Mouse (Mus musculus): ENCODE data around the gene Col8a2. TPM values are rescaled to one million over a fixed set of nuclear protein-coding genes. Genes with fewer than 3 reads are reported as not detected.

Col8a2 gene
- total and polyA plus RNA-seq, 3 experiments, result 0.05 TPM; not detected in 2

DNA sequence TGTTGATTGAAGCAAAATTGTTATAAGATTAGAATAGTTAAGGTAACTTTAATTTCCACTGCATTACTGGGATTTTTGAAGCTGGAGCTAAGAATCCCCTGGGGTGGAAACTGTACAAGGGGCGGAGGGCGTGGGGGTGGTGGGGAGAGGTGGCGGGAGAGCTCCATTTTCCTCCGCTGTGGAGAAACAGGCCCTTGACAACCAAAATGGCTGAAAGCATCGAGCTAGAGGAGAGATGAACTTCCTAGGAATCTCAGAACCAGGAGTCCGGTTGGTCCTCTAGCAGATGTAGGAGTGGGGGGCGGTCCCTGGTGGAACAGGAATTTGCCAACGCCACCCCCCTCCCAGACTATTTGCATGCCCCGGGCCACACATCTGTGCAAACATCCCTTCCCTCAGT is 4.9 kb upstream of the Col8a2 start:
- ATAC-seq (ENCODE audit: extremely low read depth, insufficient number of reproducible peaks, low FRiP score, poor library complexity, severe bottlenecking), result no peak
- Histone ChIP-seq H3K4me3 (ENCODE audit: low read depth, low read length) (no peak overlapping the region), H3K36me3 (replicated peaks) (peaks cover 3% of the 10 kb centered on the region), H3K4me1 (ENCODE audit: insufficient read depth, low read depth, low read length) (peaks cover 9% of the 10 kb centered on the region), H3K9me3 (replicated peaks) (no peaks in the 10 kb centered on the region), H3K27me3 (ENCODE audit: insufficient read depth, low read length) (peaks cover 28% of the 10 kb centered on the region)
- no peak for DNase-seq (ENCODE audit: low spot score)
- no peak for TF ChIP-seq TAL1 (conservative IDR thresholded peaks at IDR 0.05; ENCODE audit: low read depth, low read length)
- no peak for TF ChIP-seq GATA2 (IDR thresholded peaks at IDR 0.05; ENCODE audit: borderline replicate concordance, low read depth, low read length)

DNA sequence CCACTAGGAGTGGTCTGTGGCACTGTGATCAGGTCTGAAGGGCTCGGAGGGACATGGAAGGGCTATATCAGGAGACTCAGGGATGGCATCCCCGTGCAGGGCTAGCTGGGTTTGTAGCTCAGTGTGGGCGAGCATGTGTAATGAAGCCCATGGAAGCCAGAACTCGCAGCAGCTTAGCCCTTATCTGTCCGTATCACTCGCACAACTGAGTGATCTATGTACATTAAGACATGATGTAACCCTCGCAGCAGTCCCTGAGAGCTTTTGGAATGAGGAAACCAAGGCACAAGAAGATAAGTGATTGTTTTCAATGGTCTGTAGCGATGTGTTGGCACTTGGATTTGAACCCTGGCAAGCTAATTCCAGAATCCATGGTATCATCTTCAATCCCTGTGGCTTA is 3.0 kb upstream of the Col8a2 start:
- TF ChIP-seq GATA2 (IDR thresholded peaks at IDR 0.05; ENCODE audit: borderline replicate concordance, low read depth, low read length), result no peak
- no peak for TF ChIP-seq CTCF (IDR thresholded peaks at IDR 0.05; ENCODE audit: low read depth, low read length)
- TF ChIP-seq TAL1 (conservative IDR thresholded peaks at IDR 0.05; ENCODE audit: low read depth, low read length), result no peak
- no peak for TF ChIP-seq GATA1 (IDR thresholded peaks at IDR 0.05; ENCODE audit: borderline replicate concordance, low read length)
- TF ChIP-seq POLR2AphosphoS5 (IDR thresholded peaks at IDR 0.05; ENCODE audit: insufficient replicate concordance, low read depth, low read length), result no peak
- no peak for DNase-seq (ENCODE audit: low spot score)
- H3K36me3 ChIP-seq (replicated peaks), result no peaks in the 10 kb centered on the region
- ATAC-seq (ENCODE audit: extremely low read depth, insufficient number of reproducible peaks, low FRiP score, poor library complexity, severe bottlenecking), result no peak
- no peaks in the 10 kb centered on the region for H3K9me3 ChIP-seq (replicated peaks)
- H3K4me1 ChIP-seq (ENCODE audit: insufficient read depth, low read depth, low read length), result 0 out of 2 replicates have a peak, but pooled peaks cover 3% of the 10 kb centered on the region
- H3K27me3 ChIP-seq (ENCODE audit: insufficient read depth, low read length), result peaks cover 39% of the 10 kb centered on the region
- H3K4me3 ChIP-seq (ENCODE audit: low read depth, low read length), result no peak overlapping the region

DNA sequence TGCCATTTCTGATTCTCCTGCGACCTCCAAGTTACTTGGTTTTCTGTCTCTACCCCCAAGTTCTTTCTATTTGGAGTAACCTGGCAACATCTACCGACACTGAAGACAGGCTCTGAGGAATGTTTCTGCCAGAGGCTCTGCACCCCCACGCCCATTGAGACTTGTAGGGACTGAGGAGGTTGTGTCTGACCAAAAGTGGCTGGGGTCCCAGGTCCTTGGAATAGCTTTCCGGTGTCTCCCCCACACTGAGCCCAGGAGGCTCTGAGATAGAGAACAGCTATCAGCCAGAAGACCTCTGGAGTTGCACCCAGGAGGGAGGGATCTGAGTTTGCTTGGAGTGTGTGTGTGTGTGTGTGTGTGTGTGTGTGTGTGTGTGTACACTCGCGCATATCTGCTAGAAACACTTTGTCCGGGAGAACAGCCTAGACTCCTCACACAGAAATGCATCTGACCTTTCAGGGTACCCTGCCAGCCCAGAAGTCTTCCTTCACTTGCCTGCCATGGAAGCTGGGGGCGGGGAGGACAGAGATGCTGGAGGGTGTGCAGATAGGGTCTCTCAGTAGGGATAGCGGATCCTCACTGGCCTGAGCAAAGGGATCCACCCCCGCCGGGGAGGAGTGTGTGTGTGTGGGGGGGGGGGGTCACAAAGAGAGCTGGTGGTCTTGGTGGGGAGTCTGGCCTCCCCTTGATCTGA is 856 bp downstream of the Col8a2 start:
- Histone ChIP-seq H3K4me3 (ENCODE audit: low read depth, low read length) (no peak overlapping the region), H3K36me3 (replicated peaks) (no peaks in the 10 kb centered on the region), H3K27me3 (ENCODE audit: insufficient read depth, low read length) (peaks cover 38% of the 10 kb centered on the region), H3K9me3 (replicated peaks) (no peaks in the 10 kb centered on the region), H3K4me1 (ENCODE audit: insufficient read depth, low read depth, low read length) (0 out of 2 replicates have a peak, but pooled peaks cover 3% of the 10 kb centered on the region)
- TF ChIP-seq POLR2AphosphoS5 (IDR thresholded peaks at IDR 0.05; ENCODE audit: insufficient replicate concordance, low read depth, low read length), result no peak
- DNase-seq (ENCODE audit: low spot score) (no peak), ATAC-seq (ENCODE audit: extremely low read depth, insufficient number of reproducible peaks, low FRiP score, poor library complexity, severe bottlenecking) (no peak)

DNA sequence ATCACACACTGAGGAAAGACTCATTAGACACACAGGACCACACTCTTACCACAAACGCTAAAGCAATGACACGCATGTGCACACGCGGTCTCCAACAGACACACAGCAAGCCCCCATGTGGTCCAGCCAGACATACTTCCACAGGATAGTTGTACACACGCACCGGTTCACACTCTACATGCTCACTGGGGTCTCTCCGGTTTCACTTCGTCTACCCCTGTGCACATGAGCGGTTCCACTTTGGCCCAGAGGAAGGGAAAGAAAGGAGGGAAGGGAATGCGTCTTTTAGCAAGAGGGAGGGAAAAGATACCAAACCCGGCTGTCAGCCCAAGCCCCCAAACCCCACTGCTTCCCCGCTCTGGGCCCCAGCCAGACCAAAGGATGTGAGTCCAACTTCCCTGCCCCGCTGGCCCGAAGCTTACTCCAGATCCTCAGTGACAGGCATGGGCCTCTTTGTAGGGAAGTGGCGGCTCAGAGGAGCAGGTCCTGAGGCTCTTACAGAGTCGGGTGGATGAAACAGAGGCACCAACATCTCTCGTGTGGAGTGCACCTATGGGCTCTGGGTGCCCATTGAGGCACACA is 1.6 kb downstream of the Col8a2 start:
- DNase-seq (ENCODE audit: low spot score) (no peak), ATAC-seq (ENCODE audit: extremely low read depth, insufficient number of reproducible peaks, low FRiP score, poor library complexity, severe bottlenecking) (no peak)
- Histone ChIP-seq H3K4me1 (ENCODE audit: insufficient read depth, low read depth, low read length) (0 out of 2 replicates have a peak, but pooled peaks cover 3% of the 10 kb centered on the region), H3K36me3 (replicated peaks) (no peaks in the 10 kb centered on the region), H3K4me3 (ENCODE audit: low read depth, low read length) (no peak overlapping the region), H3K9me3 (replicated peaks) (no peaks in the 10 kb centered on the region), H3K27me3 (ENCODE audit: insufficient read depth, low read length) (peaks cover 35% of the 10 kb centered on the region)
- no peak for TF ChIP-seq TAL1 (conservative IDR thresholded peaks at IDR 0.05; ENCODE audit: low read depth, low read length)
- TF ChIP-seq POLR2AphosphoS5 (IDR thresholded peaks at IDR 0.05; ENCODE audit: insufficient replicate concordance, low read depth, low read length), result no peak
- TF ChIP-seq GATA2 (IDR thresholded peaks at IDR 0.05; ENCODE audit: borderline replicate concordance, low read depth, low read length), result no peak
- TF ChIP-seq CTCF (IDR thresholded peaks at IDR 0.05; ENCODE audit: low read depth, low read length), result no peak
- TF ChIP-seq GATA1 (IDR thresholded peaks at IDR 0.05; ENCODE audit: borderline replicate concordance, low read length), result no peak

DNA sequence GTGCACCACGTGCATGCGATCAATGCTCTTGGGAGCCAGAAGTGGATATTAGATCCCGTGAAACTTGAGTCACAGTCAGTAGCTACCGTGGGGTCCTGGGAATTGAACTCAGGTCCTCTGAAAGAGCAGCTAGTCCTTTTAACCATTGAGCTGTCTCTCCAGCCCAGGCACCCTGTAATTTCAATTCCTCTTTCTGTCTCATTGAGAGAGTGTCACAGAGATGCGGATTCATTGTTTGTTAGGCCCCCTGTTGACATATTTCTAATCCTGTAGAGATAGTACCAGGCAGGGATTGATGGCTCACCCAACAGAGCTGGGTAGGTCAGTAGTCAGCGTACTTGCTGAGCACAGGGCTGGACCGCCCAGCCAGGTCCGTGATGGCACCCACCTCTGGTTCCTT is 3.7 kb downstream of the Col8a2 start:
- Histone ChIP-seq H3K27me3 (ENCODE audit: insufficient read depth, low read length) (peaks cover 25% of the 10 kb centered on the region), H3K9me3 (replicated peaks) (no peaks in the 10 kb centered on the region), H3K4me1 (ENCODE audit: insufficient read depth, low read depth, low read length) (no peaks in the 10 kb centered on the region), H3K36me3 (replicated peaks) (no peaks in the 10 kb centered on the region), H3K4me3 (ENCODE audit: low read depth, low read length) (no peak overlapping the region)
- ATAC-seq (ENCODE audit: extremely low read depth, insufficient number of reproducible peaks, low FRiP score, poor library complexity, severe bottlenecking) (no peak), DNase-seq (ENCODE audit: low spot score) (no peak)
- TF ChIP-seq TAL1 (conservative IDR thresholded peaks at IDR 0.05; ENCODE audit: low read depth, low read length) (no peak), GATA2 (IDR thresholded peaks at IDR 0.05; ENCODE audit: borderline replicate concordance, low read depth, low read length) (no peak), GATA1 (IDR thresholded peaks at IDR 0.05; ENCODE audit: borderline replicate concordance, low read length) (no peak), POLR2AphosphoS5 (IDR thresholded peaks at IDR 0.05; ENCODE audit: insufficient replicate concordance, low read depth, low read length) (no peak), CTCF (IDR thresholded peaks at IDR 0.05; ENCODE audit: low read depth, low read length) (no peak)

DNA sequence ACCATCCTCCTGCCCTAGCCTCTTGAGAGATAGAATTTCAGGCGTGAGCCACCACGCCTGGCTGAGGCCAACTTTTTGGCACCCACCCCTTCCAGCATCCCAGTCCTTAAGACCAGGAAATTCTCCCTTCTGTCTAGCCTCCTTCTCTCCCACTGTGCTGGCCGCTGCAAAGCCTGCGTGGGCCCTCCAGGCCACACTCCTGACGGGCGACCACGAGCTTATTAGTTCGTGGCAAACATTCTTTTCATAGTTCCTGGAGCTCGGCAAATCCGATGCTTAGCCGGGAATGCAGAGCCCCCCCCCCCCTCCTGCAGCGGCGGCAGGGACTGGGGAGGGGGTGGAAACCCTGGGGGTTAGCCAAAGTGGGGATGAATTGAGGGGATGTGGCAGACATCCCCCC is 4.6 kb downstream of the Col8a2 start:
- H3K4me3 ChIP-seq (ENCODE audit: low read depth, low read length), result no peak overlapping the region
- no peaks in the 10 kb centered on the region for H3K9me3 ChIP-seq (replicated peaks)
- ATAC-seq (ENCODE audit: extremely low read depth, insufficient number of reproducible peaks, low FRiP score, poor library complexity, severe bottlenecking) (no peak), DNase-seq (ENCODE audit: low spot score) (no peak)
- no peaks in the 10 kb centered on the region for H3K4me1 ChIP-seq (ENCODE audit: insufficient read depth, low read depth, low read length)
- H3K36me3 ChIP-seq (replicated peaks), result no peaks in the 10 kb centered on the region
- no peak for TF ChIP-seq CTCF (IDR thresholded peaks at IDR 0.05; ENCODE audit: low read depth, low read length)
- no peak for TF ChIP-seq GATA2 (IDR thresholded peaks at IDR 0.05; ENCODE audit: borderline replicate concordance, low read depth, low read length)
- no peak for TF ChIP-seq GATA1 (IDR thresholded peaks at IDR 0.05; ENCODE audit: borderline replicate concordance, low read length)
- no peak for TF ChIP-seq POLR2AphosphoS5 (IDR thresholded peaks at IDR 0.05; ENCODE audit: insufficient replicate concordance, low read depth, low read length)
- no peak for TF ChIP-seq TAL1 (conservative IDR thresholded peaks at IDR 0.05; ENCODE audit: low read depth, low read length)
- H3K27me3 ChIP-seq (ENCODE audit: insufficient read depth, low read length), result peaks cover 27% of the 10 kb centered on the region
